Mouse (Mus musculus) fibroblast of lung, adult 2 months (primary cell): ENCODE data around the gene Gm20708.

Experiments used
- DNase-seq: peaks from one replicate; pipeline ENCODE4 v3.0.0-alpha.2; 2011; ENCODE audit warnings: low read depth

Gene Gm20708

DNA sequence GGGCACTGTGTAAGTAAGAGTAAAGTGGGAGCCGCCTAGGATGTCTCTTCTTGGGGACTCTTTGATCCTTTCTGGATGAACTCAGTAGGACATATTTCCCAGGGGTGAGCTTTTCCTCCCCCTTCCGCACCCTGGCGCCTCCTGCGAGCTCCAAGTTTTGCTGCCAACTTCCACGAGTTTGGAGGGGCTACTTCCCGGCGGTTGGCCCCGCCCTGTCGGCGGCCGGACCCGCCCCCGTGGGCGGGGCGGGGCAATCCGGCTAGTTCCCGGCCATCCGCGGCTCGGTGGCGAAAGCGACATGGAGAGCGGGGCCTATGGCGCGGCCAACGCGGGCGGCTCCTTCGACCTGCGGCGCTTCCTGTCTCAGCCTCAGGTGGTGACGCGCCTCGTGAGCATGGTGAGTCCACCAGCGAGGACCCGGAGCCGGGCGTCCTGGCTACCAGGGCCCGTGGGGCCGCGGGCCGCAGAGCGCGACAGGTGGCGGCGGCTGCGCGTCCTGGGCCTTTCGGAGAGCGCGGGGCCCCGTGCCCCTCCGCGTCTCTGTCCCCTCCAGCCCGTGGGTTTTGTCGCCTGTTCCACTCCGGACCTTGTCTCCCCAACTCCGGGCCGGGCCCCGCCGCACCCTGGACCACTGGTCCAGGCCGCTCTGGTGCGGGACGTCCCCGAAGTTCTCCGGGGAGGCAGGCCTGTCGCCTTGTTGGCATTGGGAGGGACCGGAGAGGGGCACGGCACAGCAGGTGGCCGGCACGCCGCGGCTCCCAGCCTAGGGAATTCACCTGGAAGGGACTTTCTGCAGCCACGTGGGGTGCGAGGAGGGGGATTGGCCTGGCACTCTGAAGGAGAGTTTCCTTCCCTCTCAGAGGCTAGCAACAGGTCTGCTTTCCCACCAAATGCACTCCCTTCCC lies at the start of gene Gm20708, which contains the start of gene Syngr2:
Gene Gm20708, plus strand, starts transcription at position 262 of the 905 bp plus-strand sequence.
Gene Syngr2, plus strand, starts transcription at position 262 of the 905 bp plus-strand sequence.
- no peak for DNase-seq

DNA sequence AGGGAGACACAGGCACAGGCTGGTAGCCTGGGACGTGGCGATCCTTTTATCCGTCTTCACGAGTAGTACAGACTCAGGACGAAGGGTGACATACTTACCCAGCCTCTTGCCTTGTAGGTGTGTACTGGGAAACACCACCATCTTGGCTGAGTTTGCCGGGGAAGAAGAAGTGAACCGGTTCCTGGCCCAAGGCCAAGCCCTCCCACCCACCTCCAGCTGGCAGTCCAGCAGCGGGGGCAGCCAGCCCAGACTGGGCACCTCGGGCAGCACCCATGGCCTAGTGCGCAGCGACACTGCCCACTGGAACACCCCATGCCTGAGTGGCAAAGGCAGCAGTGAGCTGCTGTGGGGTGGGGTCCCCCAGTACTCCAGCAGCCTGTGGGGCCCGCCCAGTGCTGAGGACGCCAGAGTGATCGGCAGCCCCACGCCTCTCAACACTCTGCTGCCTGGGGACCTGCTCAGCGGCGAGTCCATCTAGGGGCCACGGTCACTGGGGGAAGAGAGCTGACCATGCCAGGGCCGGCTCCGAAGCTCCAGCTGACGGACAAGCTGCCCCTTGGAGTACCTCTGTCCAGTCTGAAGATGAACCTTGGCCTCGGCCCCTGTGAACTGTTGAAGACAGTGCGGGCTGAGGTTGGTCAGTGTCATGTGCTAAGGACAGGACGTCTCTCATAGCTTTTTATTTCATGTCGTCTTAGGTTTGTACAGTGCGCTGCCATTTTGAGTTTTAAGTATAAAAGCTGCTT lies 48.9 kb upstream of the Gm20708 start:
- DNase-seq, result no peak

DNA sequence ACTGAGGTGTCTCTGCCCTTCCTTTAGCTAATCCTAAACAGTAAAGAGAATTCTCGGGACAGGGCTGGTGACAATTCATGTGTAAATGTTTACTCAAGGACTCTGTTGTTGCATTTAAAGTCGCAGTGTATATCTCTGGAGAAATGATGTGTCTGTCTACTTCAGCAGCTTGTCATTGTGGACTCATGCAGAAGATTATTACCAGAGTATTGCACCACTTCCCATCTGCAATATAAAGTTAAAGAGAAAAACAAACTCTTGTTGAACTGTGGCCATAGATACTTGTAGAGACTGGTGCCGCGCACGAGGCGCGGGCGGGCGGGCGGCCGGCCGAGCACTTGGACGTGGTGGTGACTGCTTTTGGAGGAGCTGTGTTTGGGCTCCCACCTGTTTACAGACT lies 47.7 kb upstream of the Gm20708 start:
- no peak for DNase-seq

DNA sequence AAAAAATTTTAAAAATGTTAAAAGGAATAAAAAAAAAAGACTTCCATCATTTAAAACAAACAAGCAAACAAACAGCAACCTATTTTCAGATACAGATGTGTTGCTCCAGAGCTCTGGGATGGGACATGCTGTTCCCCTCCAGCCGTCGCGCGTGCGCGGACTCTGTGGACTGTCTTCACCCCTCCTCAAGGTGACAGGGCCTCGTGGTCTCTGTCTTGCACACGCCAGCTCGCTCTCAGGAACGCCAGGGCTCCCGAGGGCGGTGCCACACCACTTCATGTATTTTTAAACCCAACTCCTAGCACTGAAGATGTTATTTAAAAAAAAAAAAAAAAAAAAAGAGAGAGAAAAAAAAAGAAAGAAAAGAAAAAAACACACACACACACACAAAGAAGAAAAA lies 47.2 kb upstream of the Gm20708 start:
- no peak for DNase-seq

DNA sequence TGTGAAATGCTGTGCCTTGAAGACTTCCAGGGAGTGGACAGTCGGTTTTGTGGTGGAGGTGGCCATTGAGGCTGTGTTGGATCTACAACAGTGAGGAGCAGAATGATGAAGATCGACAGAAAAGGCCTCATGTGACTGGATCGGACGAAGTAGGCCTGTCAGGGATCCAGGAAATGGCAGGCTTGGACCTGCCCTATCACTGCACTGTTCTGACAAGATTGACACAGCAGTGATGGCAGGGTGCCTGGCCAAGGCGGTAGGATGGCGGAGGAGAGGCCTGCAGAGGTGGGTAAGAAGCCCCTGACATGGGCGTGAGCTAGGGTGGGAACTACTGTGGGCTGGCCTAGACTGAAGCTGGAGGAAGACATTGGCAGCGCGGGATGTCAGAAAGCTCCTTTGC lies 45.1 kb upstream of the Gm20708 start:
- DNase-seq, result no peak

DNA sequence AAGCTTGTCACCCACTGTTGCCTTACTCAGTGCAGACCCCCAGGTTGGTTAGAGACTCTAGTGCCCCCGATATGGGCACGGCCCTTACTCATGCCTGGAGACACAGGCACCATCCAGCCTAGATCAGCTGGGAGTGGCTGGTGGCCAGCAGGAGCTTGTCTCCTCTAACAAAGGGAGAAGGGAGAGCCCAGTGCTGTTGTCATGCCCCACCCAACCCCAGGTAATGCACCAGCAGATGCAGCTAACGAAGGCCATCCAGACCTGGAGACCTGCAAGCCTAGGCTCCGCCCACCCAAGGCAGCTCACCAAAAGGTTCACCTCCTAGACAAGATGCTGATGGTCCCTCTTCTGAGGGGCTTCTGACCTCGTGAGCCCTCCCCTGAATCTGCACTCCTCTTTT lies 44.1 kb upstream of the Gm20708 start:
- no peak for DNase-seq

DNA sequence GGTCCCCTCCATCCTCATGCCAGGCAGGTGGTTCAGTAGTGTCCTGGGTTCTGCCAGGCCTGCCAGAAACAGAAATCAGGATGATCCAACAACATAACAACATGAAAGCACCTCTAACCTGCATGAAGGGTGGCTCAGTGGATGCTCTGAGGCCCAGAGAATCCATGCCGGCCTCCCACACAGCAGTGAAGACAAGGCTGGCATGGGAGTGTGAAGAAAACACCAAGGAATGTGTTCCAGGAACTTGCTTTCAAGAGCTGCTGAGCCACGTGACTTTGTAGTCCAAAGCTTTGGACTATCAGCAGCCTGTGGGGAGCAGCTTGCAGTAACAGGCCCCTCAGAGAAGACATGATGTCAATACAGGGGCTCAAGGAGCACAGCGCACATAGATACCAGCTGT lies 43.2 kb upstream of the Gm20708 start:
- DNase-seq, result no peak

DNA sequence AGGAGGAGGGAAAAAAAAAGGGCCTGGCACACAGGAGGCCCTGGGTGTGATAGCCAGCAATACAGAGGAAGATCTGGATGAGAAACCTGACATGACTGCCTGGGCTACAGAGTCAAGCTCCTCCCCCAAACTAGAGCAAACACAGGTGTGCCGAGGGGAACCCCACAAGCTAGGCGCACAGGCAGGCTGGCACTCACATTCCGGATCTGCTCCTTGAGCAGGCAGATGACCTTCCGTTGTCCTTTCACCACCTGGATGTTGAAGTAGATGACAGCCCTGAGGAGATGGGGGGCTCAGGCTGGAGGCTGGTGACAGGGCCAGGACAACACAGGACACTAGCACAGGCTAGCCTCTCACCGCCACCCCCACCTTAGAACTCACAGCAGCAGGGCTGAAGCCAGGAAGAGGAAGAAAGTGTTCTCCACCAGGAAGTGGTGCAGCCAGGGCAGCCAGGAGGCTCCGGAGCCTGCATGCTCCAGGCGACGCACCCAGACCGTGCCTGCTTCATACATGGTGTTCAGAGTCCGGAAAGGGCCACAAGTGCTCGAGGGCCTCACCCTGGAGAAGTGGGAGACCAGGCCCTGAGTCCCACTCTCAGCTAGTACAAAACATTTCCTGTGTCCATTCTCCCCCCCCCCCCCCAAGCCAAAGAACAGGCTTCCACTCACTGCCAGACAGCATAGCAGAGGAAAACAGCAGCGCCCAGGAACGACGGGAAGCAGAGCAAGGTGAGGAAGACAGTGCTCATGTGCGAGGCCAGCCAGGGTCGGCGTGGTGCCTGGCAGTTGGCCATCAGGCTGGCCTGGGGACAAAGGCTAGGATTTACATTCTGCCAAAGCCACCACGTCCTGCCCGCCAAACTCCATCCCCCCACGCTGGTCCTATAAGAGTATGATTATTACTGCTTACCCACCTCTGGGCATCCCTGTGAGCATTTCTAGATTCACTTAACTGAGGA lies 40.5 kb upstream of the Gm20708 start:
- DNase-seq, result no peak

DNA sequence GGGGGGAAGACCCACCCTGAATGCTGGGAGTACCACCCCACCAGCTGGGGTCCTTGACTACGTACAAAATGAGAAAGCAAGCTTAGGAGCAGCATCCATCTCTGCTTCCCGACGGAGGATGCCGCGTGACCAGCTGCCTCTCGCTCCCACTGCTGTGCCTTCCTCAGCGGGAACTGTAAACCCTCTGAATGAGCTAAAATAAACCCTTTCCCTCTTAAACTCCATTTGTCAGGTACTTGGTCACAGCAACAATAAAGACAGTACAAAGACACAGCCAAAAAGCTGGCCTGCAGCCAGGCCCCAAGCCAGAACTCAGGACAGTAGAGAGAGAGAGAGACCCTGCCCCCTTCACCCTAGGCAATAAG lies 39.8 kb upstream of the Gm20708 start:
- DNase-seq, result no peak

DNA sequence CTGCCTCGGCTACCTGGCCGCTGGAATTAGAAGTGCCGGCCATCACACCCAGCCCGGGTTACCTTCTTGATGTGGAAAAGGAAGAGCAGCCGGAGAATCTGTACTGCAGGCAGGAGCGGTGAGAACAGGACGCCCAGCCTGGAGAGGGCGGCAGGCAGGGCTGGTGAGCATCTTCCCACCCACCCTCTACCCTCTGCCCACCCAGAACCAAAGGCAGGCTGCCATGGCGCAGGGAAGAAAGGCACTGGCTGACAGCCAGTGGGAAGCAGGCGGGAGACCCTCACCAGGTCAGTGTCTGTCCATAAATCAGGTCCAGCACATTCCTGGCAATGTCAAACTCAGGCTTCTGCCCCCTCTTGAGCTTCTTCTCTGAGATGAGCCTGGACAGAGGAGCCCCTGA lies 39.1 kb upstream of the Gm20708 start:
- no peak for DNase-seq

DNA sequence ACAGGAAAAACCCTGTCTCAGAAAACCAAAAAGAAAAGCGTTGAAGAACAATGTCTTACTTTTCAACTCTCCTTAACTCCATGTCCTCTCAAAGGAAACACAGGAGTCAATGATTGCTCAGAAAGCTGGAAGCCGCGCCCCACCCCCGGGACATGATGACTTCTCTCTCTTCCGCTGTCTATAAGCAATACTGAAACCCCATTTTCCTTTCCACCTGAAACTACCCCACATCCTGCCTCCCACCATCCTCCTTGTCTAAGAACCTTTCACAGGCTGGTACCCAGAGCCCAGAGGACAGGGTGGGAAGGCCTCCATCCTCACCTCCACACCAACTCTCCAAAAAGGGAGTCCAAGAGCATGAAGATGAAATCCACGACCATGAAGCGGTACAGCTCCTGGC lies 37.1 kb upstream of the Gm20708 start:
- no peak for DNase-seq

DNA sequence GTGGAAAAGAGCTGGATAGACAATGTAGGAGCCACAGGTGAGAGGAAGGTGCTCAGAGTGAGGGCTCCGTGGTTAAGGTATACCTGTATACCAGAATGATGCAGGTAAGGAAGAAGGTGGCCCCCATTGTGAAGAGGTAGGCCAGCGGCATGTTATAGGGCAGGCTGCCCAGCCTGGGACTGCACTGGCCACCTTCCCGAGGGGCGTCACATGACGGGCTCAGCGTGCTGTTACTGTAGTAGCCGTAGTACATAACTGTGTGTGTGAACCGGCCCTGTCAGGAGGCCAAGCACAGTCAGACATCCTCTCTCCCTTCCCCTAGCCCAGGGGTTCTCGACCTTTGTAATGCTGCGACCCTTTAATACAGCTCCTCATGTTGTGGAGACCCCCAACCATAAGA lies 34.5 kb upstream of the Gm20708 start:
- no peak for DNase-seq

DNA sequence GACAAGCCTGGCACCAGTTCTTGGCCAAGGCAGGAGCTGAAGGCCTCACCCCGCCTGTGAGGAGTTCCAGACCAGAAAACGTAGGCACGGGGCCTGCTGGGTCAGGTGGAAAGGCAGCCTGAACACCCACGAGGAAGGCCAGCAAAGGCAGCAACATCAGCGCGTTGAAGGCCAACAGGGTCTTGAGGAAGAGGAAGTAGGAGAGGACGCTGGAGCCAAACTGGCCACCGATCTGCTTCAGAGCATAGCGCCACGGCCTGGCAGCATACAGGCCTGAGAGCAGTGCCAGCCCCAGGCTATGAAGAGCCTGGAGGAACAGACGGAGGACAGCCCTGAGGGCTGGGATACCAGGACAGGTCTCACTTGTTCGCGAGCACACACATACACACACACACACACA lies 33.9 kb upstream of the Gm20708 start:
- DNase-seq, result no peak

DNA sequence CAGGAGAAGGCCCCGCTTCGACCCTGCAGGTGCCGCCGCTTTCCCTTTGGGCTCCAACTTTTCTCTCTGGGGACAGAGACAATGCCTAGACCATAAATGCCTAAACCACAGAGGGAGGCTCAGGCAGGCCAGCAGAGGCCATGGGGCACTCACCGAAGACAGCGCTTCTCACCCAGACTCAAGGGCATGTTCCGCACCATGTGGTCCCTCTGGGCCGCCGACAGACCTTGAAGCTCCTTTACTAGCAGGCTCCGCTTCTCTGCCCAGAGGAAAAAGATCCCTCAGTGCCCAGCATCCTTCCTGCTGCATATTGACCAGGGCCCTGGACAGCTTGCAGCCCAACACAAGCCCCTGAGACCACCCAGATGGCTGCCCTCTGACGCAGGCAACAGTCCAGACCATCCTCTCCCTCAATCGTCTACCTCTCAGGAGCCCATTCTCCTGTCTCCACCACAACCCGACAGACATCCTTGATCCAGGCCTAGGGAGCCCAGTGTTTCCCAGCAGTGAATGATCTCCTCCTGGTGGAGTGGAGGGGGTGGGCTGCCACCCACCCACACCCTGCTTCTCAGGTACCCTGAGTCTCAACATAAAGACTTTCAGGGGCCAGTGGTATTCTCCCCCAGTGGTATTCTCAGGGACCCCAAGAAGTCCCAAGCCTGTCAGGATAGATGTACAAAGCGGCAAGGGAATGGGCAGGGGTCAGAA lies 33.2 kb upstream of the Gm20708 start:
- DNase-seq, result no peak

DNA sequence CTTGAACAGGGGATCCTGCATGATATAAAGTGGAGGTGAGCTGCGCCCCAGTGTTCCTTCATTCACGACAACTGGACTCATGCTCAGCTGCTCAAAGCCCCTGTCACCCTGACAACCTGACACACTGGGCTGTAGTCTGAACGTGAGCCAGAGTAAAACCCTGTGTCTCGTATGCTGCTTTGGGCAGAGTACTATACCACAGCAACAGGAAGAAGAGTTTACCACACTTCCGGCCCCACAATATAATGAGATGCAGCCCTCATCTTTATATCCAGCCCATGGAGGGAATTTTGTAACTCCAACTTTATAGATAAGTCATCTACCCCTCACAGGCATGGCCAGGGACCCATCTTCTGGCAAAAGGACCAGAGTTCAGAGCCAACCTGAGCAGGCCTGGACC lies 32.4 kb upstream of the Gm20708 start:
- DNase-seq, result no peak

DNA sequence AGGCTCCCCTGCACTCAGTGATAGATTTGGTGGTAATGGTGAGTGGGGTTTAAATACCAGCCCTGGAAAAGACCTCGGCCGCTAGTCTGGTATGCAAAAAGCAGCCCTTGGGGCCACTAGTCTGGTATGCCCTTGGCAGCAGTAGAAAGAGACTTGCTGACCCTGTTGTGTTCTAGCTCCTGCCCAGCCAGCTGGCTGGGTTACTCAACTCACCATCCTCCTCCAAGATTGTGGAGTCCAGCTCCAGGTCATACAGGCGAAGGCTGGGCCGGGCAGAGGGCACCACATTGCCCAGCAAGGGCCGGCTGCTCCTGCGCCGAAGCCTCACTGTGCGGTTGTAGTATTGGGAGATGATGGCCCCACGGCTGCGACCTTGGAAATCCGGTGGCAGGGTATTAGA lies 31.4 kb upstream of the Gm20708 start:
- DNase-seq, result no peak

DNA sequence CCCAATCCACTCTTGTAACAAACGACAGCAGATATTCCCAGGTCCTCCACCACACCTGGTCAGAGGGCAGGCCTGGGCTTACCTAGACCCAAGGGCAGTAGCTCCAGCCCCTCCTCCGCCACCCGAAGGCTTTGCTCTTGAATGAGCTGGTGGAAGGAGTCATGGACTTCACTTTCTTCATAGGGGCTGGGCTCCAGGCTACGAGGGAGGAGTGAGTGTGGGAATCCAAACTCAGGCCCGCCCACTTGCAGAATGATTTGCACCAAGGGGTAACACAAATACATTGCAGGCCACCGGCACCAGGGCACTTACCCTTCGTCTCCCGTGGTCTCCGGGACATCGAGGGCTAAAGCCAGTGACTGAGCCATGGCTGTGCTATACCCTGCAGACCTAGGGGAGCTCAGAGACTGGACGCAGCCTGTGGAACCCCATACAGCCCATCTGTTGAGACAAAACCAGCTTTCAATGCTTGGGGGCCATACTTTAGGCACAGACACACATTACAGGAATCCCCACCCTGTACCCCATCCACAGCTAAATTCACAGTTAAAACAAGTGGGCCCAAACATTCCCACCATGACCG lies 30.5 kb upstream of the Gm20708 start:
- DNase-seq, result peak; percentile 56

DNA sequence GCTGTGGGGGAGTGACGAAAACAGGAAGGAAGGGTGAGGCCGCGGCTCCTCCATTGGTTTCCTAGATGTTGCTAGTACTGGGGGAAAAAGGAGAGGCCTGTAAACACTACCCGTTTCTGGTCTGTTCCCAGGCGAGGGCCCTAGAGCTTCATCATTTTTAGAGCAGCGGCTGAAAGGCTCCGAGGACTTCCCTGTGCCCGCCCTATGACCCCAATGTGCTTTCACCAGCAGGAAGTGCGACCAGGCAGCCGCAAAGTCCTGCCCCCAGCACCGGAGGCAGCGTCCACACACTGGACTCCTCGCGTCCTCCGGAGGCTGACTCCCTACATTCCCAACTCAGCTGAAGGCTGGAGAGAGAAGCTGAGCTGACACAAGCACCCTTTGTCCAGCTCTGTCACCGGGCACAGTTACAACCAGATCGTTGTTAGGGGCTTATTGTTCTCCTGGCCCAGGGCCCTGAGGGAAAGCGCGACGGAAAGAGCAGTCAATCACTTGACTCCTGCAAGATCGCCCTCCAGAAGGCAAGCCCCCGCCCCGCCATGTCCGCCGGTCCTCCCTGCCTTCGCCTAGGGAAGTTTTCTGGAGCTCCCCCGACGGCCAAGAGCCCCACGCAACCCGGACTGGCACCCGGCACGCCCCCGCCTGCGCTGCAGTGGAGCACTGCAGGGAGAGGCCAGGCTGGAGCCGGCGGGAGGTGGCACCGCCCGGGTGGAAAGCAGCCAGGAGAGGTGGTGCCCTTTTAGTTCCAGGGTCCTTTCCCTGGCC lies 29.9 kb upstream of the Gm20708 start:
- peak; percentile 52 for DNase-seq

DNA sequence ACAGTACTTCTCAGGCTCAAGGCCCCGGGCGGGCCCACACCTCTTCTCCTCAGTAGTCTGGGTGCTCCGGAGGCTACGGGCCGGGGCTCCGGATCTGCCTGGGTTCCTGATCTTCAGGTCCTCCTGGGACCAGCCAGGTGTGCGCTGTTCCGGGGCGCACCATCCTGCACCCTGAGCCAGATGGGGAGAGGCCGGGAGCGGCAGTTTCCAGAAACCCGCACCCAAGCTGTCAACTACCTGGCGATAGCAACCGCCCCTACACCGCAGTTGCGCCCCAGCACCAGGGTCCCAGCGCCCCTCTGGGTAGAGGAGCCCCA lies 29.3 kb upstream of the Gm20708 start:
- DNase-seq, result no peak

DNA sequence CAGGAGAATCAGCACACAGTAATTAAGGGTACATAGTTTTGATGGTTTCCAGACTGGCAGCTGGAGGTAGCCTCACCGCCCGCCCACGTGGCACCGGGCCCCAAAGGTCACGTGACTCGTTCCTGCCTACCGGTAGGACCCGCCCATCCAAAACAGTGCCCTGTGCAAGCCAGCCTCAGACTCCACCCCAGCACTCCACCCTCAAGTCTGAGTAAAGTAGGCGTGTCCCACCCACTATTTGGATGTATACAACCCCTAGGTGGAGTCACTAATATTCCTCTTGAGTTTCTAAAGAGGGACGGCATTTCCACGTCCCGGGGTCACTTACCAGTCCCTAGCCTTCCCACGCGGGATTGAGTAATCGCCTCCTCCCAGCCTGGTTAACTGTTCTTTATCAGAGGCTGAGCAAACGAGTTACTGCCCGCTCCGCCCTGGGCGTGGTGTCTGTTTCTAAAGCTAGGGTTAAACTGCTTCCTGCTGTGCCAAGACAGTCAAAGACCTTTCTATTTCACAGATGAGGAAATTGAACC lies 28.8 kb upstream of the Gm20708 start:
- DNase-seq, result peak; percentile 93
